Mouse (Mus musculus): ENCODE data around the gene Fam19a5. TPM values are rescaled to one million over a fixed set of nuclear protein-coding genes. Genes with fewer than 3 reads are reported as not detected.

Fam19a5 gene
- polyA plus RNA-seq, 1 experiment from 2014 or later = 4.0 TPM

DNA sequence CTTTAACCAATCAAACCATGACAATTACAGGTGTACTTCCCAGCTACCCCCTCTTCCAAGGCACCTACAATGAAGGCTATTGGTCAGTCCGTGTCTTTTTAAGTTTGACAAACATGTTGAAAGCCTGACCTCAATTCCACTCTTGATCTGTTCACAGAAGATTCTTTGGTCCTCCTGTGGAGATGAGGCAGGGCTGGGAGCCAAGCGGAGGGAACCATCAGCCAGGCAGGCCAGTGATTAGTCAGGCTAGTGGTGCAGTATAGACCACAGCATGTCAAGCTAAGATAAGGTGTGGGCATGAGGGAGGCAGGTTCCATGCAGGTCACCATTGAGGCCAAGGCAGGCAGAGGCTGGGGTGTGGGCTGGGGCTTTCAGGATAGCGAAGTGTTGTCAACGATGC is 54.5 kb downstream of the Fam19a5 start:
- H3K9ac ChIP-seq (ENCODE audit: low read length) = no peak overlapping the region
- DNase-seq (ENCODE audit: low spot score) (no peak), ATAC-seq (ENCODE audit: insufficient number of reproducible peaks, low FRiP score, low TSS enrichment, low read depth) (no peak)
- 92% methylated on average over 4 of the region's 4 CpGs for WGBS
- H3K36me3 ChIP-seq (ENCODE audit: control insufficient read depth, insufficient read depth, low read length) = no peaks in the 10 kb centered on the region
- no peak overlapping the region for H3K4me2 ChIP-seq (ENCODE audit: low read depth, severe bottlenecking)
- H3K27me3 ChIP-seq (ENCODE audit: control insufficient read depth, insufficient read depth, low read length) = no peaks in the 10 kb centered on the region
- H3K4me3 ChIP-seq (ENCODE audit: low read depth, low read length) = no peak overlapping the region
- no peaks in the 10 kb centered on the region for H3K4me1 ChIP-seq (ENCODE audit: control insufficient read depth, insufficient read depth, low read length)
- H3K9me3 ChIP-seq (ENCODE audit: control insufficient read depth, low read length) = no peaks in the 10 kb centered on the region
- no peak overlapping the region for H3K27ac ChIP-seq (replicated peaks; ENCODE audit: low read depth, low read length)

GRCm38 (mm10) chr15:87603316-87603715 is 59.2 kb downstream of the Fam19a5 start:
- Histone ChIP-seq H3K27ac (replicated peaks; ENCODE audit: low read depth, low read length) (no peak overlapping the region), H3K4me3 (ENCODE audit: low read depth, low read length) (no peak overlapping the region), H3K4me2 (ENCODE audit: low read depth, severe bottlenecking) (no peak overlapping the region), H3K27me3 (ENCODE audit: control insufficient read depth, insufficient read depth, low read length) (no peaks in the 10 kb centered on the region), H3K36me3 (ENCODE audit: control insufficient read depth, insufficient read depth, low read length) (no peaks in the 10 kb centered on the region), H3K9me3 (ENCODE audit: control insufficient read depth, low read length) (no peaks in the 10 kb centered on the region), H3K4me1 (ENCODE audit: control insufficient read depth, insufficient read depth, low read length) (no peaks in the 10 kb centered on the region), H3K9ac (ENCODE audit: low read length) (no peak overlapping the region)
- WGBS = 73% methylated on average over 1 of the region's 1 CpGs
- ATAC-seq (ENCODE audit: insufficient number of reproducible peaks, low FRiP score, low TSS enrichment, low read depth) = no peak
- DNase-seq (ENCODE audit: low spot score) = no peak

DNA sequence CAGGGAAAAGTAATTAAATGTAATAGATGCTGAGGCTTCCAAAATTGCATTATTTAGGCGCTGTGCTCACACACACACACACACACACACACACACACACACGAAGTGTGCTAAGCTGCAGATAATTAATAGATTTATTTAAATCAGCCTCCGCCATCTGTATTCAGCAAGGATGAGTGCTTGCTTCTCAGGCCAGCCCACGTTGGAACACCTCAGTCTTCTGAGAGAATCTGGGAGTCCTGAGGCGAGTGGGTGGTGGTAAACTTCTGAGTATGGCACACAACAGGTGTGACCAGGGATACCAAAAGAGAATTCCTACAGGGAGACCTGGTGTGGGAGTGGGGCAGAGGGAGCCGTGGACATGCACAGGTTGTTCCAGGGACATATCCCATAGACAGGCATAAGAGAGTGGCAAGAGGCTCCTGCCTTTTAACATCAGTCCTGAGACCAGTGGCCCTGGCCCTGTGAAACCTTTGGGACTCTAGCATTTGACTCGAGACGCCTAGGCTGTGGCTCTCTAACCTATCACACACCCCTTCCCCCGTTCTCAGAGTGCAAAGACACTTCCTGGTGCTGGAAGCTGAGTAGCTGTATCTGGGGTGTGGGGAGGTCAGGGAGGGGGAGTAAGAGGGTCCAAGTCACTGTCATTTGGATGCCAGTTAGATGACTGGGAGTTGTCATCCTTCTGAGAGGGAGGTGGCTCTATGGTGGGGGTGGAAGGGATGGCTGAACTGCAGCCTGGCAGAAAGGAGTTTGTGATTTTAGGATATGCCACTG is 61.6 kb downstream of the Fam19a5 start:
- 58% methylated on average over 9 of the region's 9 CpGs for WGBS

DNA sequence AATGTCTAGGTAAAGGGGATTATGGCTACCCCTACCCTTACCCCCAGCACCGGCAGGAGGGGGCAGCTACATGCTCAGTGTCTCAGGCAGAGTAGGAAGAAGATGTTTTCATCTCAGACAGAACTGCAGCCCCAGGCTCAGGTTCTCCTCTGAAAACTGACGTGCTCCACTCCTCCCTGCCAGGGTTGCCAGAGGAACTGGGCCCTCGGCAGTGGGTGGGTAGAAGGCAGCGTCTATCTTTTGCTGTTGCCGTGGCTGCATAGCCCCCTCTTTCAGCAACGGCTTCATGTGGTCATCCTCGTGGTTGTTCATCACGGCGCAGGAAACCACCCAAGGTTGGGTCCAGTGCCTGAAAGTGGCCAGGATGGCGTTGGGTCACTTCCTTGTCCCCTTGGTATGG is 62.6 kb downstream of the Fam19a5 start:
- Histone ChIP-seq H3K27ac (replicated peaks; ENCODE audit: low read depth, low read length) (no peak overlapping the region), H3K9me3 (ENCODE audit: control insufficient read depth, low read length) (no peaks in the 10 kb centered on the region), H3K9ac (ENCODE audit: low read length) (no peak overlapping the region), H3K4me1 (ENCODE audit: control insufficient read depth, insufficient read depth, low read length) (no peaks in the 10 kb centered on the region), H3K4me3 (ENCODE audit: low read depth, low read length) (no peak overlapping the region), H3K36me3 (ENCODE audit: control insufficient read depth, insufficient read depth, low read length) (no peaks in the 10 kb centered on the region), H3K4me2 (ENCODE audit: low read depth, severe bottlenecking) (no peak overlapping the region), H3K27me3 (ENCODE audit: control insufficient read depth, insufficient read depth, low read length) (no peaks in the 10 kb centered on the region)
- no peak for ATAC-seq (ENCODE audit: insufficient number of reproducible peaks, low FRiP score, low TSS enrichment, low read depth)
- DNase-seq (ENCODE audit: low spot score) = no peak
- 86% methylated on average over 10 of the region's 10 CpGs for WGBS

More for the DNA sequence above, 61.6 kb downstream of the Fam19a5 start:
- Histone ChIP-seq H3K9ac (ENCODE audit: low read length) (no peak overlapping the region), H3K4me2 (ENCODE audit: low read depth, severe bottlenecking) (no peak overlapping the region), H3K27ac (replicated peaks; ENCODE audit: low read depth, low read length) (no peak overlapping the region), H3K4me3 (ENCODE audit: low read depth, low read length) (no peak overlapping the region), H3K36me3 (ENCODE audit: control insufficient read depth, insufficient read depth, low read length) (no peaks in the 10 kb centered on the region), H3K9me3 (ENCODE audit: control insufficient read depth, low read length) (no peaks in the 10 kb centered on the region), H3K4me1 (ENCODE audit: control insufficient read depth, insufficient read depth, low read length) (no peaks in the 10 kb centered on the region), H3K27me3 (ENCODE audit: control insufficient read depth, insufficient read depth, low read length) (no peaks in the 10 kb centered on the region)
- no peak for ATAC-seq (ENCODE audit: insufficient number of reproducible peaks, low FRiP score, low TSS enrichment, low read depth)
- no peak for DNase-seq (ENCODE audit: low spot score)

- WGBS = 64% methylated on average over 1 of the region's 1 CpGs
- ATAC-seq (ENCODE audit: insufficient number of reproducible peaks, low FRiP score, low TSS enrichment, low read depth) = no peak
Measured at GRCm38 (mm10) chr15:87609236-87609635, 65.1 kb downstream of the Fam19a5 start.

GRCm38 (mm10) chr15:87623966-87624609 is 80.0 kb downstream of the Fam19a5 start:
- Histone ChIP-seq H3K36me3 (ENCODE audit: control insufficient read depth, insufficient read depth, low read length) (no peaks in the 10 kb centered on the region), H3K27me3 (ENCODE audit: control insufficient read depth, insufficient read depth, low read length) (no peaks in the 10 kb centered on the region; the same call in 1 of the 2 replicates), H3K9me3 (ENCODE audit: control insufficient read depth, low read length) (no peaks in the 10 kb centered on the region), H3K4me1 (ENCODE audit: control insufficient read depth, insufficient read depth, low read length) (0 out of 2 replicates have a peak, but pooled peaks cover 4% of the 10 kb centered on the region), H3K4me3 (ENCODE audit: low read depth, low read length) (peak overlapping the region; percentile 48), H3K27ac (replicated peaks; ENCODE audit: low read depth, low read length) (no peak overlapping the region; the same call in 1 of the 2 replicates), H3K9ac (ENCODE audit: low read length) (peak overlapping the region; percentile 67), H3K4me2 (ENCODE audit: low read depth, severe bottlenecking) (peak overlapping the region; percentile 98)
- ATAC-seq (ENCODE audit: insufficient number of reproducible peaks, low FRiP score, low TSS enrichment, low read depth) (peak; percentile 84), DNase-seq (ENCODE audit: low spot score) (peak; percentile 95)
- WGBS = under 1% methylated on average over 83 of the region's 86 CpGs

More at GRCm38 (mm10) chr15:87609236-87609635, 65.1 kb downstream of the Fam19a5 start:
- Histone ChIP-seq H3K4me2 (ENCODE audit: low read depth, severe bottlenecking) (no peak overlapping the region), H3K4me1 (ENCODE audit: control insufficient read depth, insufficient read depth, low read length) (no peaks in the 10 kb centered on the region), H3K9me3 (ENCODE audit: control insufficient read depth, low read length) (no peaks in the 10 kb centered on the region), H3K9ac (ENCODE audit: low read length) (no peak overlapping the region), H3K27ac (replicated peaks; ENCODE audit: low read depth, low read length) (no peak overlapping the region), H3K4me3 (ENCODE audit: low read depth, low read length) (no peak overlapping the region), H3K27me3 (ENCODE audit: control insufficient read depth, insufficient read depth, low read length) (no peaks in the 10 kb centered on the region), H3K36me3 (ENCODE audit: control insufficient read depth, insufficient read depth, low read length) (no peaks in the 10 kb centered on the region)
- DNase-seq (ENCODE audit: low spot score) = no peak

GRCm38 (mm10) chr15:87624610-87625091 is 80.6 kb downstream of the Fam19a5 start:
- Histone ChIP-seq H3K9me3 (ENCODE audit: control insufficient read depth, low read length) (no peaks in the 10 kb centered on the region), H3K4me1 (ENCODE audit: control insufficient read depth, insufficient read depth, low read length) (0 out of 2 replicates have a peak, but pooled peaks cover 4% of the 10 kb centered on the region), H3K4me2 (ENCODE audit: low read depth, severe bottlenecking) (peak overlapping the region; percentile 98), H3K27me3 (ENCODE audit: control insufficient read depth, insufficient read depth, low read length) (no peaks in the 10 kb centered on the region; the same call in 1 of the 2 replicates), H3K36me3 (ENCODE audit: control insufficient read depth, insufficient read depth, low read length) (no peaks in the 10 kb centered on the region), H3K4me3 (ENCODE audit: low read depth, low read length) (peak overlapping the region; percentile 48), H3K9ac (ENCODE audit: low read length) (peak overlapping the region; percentile 67), H3K27ac (replicated peaks; ENCODE audit: low read depth, low read length) (no peak overlapping the region)
- ATAC-seq (ENCODE audit: insufficient number of reproducible peaks, low FRiP score, low TSS enrichment, low read depth) (no peak; the same call in 1 of the 2 replicates), DNase-seq (ENCODE audit: low spot score) (no peak)
- WGBS = 0% methylated on average over 37 of the region's 76 CpGs

DNA sequence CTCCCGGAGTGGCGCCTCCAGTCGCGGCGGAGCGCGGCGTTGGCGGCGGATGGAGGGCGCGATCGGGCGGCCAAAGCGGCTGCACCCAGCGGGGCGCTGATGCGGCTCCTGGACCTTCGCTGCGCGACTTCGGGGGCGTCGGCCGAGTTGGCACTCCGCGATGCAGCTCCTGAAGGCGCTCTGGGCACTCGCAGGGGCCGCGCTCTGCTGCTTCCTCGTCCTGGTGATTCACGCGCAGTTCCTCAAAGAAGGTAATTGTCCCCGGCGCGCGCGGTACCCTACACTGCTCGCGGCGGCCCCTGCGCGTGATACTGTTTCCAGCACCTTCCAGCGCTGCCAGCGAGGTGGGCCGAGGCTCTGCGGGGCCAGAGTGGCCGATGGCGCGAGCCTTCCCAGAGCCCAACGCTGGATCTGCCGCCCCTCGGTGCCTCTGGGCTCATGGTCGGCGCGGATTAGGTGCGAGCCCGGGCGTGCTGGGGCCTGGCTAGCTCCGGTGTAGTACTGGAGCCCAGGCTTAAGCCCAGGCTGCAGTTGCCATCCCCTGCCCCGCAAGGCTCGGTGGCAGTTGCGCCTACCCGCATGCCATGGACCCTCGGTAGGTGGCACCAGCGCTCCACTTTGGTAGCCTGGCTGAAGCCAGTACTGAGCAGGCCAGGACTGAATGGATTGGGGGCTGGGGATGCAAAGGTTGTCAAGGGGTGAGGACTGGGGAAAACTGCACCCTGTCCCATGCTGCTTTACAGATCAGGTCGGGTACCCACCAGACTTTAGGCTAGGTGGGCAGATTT is 81.3 kb downstream of the Fam19a5 start:
- peak overlapping the region; percentile 67 for H3K9ac ChIP-seq (ENCODE audit: low read length)
- H3K4me3 ChIP-seq (ENCODE audit: low read depth, low read length) = peak overlapping the region; percentile 48
- H3K9me3 ChIP-seq (ENCODE audit: control insufficient read depth, low read length) = no peaks in the 10 kb centered on the region
- H3K36me3 ChIP-seq (ENCODE audit: control insufficient read depth, insufficient read depth, low read length) = no peaks in the 10 kb centered on the region
- H3K4me2 ChIP-seq (ENCODE audit: low read depth, severe bottlenecking) = peak overlapping the region; percentile 98
- no peak overlapping the region for H3K27ac ChIP-seq (replicated peaks; ENCODE audit: low read depth, low read length)
- DNase-seq (ENCODE audit: low spot score) (peak; percentile 95), ATAC-seq (ENCODE audit: insufficient number of reproducible peaks, low FRiP score, low TSS enrichment, low read depth) (peak; percentile 80)
- WGBS = under 1% methylated on average over 67 of the region's 68 CpGs
- H3K4me1 ChIP-seq (ENCODE audit: control insufficient read depth, insufficient read depth, low read length) = 0 out of 2 replicates have a peak, but pooled peaks cover 4% of the 10 kb centered on the region
- H3K27me3 ChIP-seq (ENCODE audit: control insufficient read depth, insufficient read depth, low read length) = no peaks in the 10 kb centered on the region; the same call in 1 of the 2 replicates
